Mouse (Mus musculus) regulatory T cell (primary cell): Measurements from ENCODE around the gene Cplx3.

Experiments used
- in situ Hi-C: fragments of 300-600 bp; cut with MboI, MseI; formaldehyde crosslinking; loops from one replicate; pipeline ENCODE4 v1.15.1; 2025; ENCODE audit warnings: high pct_unique_total_duplicates

Cplx3 gene

GRCm38 (mm10) chr9:57638651-57639459, 32.8 kb upstream of the Cplx3 start:
- in situ Hi-C loops, result no loop called here

GRCm38 (mm10) chr9:57637741-57638322, 31.8 kb upstream of the Cplx3 start:
- in situ Hi-C loops, result no loop called here

- in situ Hi-C loops, result no loop called here
Observed at GRCm38 (mm10) chr9:57637272-57637671, 31.2 kb upstream of the Cplx3 start.

- in situ Hi-C loops, result no loop called here
Observed at GRCm38 (mm10) chr9:57633481-57634024, 27.5 kb upstream of the Cplx3 start.

GRCm38 (mm10) chr9:57629118-57629874, 23.2 kb upstream of the Cplx3 start:
- in situ Hi-C loops, result no loop called here

- in situ Hi-C loops, result no loop called here
Observed at GRCm38 (mm10) chr9:57628717-57629116, 22.6 kb upstream of the Cplx3 start.

- in situ Hi-C loops, result no loop called here
Observed at GRCm38 (mm10) chr9:57627892-57628291, 21.8 kb upstream of the Cplx3 start.

- in situ Hi-C loops, result no loop called here
Observed at GRCm38 (mm10) chr9:57627191-57627590, 21.1 kb upstream of the Cplx3 start.

GRCm38 (mm10) chr9:57625674-57626500, 19.8 kb upstream of the Cplx3 start:
- in situ Hi-C loops, result no loop called here

- in situ Hi-C loops, result no loop called here
Observed at GRCm38 (mm10) chr9:57624295-57624694, 18.2 kb upstream of the Cplx3 start.

GRCm38 (mm10) chr9:57620674-57621073, 14.6 kb upstream of the Cplx3 start, which contains the start of gene Lman1l:
Lman1l (minus strand) TSS chr9:57620774.
- in situ Hi-C loops, result no loop called here

- in situ Hi-C loops, result loop anchor here (5.0 kb wide), 1 partner anchor 38 kb away; no protein-coding TSS in a partner anchor
Observed at GRCm38 (mm10) chr9:57618854-57619253, 12.8 kb upstream of the Cplx3 start.

- in situ Hi-C loops, result loop anchor here (5.0 kb wide), 1 partner anchor 40 kb away; no protein-coding TSS in a partner anchor
Observed at GRCm38 (mm10) chr9:57617556-57618169, 11.6 kb upstream of the Cplx3 start.

- in situ Hi-C loops, result loop anchor here (5.0 kb wide), 1 partner anchor 43 kb away; no protein-coding TSS in a partner anchor
Observed at GRCm38 (mm10) chr9:57614786-57615185, 8.7 kb upstream of the Cplx3 start.

GRCm38 (mm10) chr9:57613975-57614374, 7.9 kb upstream of the Cplx3 start:
- in situ Hi-C loops, result no loop called here

- in situ Hi-C loops, result no loop called here
Observed at GRCm38 (mm10) chr9:57612587-57612986, 6.5 kb upstream of the Cplx3 start.

GRCm38 (mm10) chr9:57610359-57610826, 4.3 kb upstream of the Cplx3 start:
- in situ Hi-C loops, result no loop called here

GRCm38 (mm10) chr9:57609803-57610202, 3.7 kb upstream of the Cplx3 start:
- in situ Hi-C loops, result no loop called here

GRCm38 (mm10) chr9:57605503-57605902, 578 bp downstream of the Cplx3 start:
- in situ Hi-C loops, result no loop called here

- in situ Hi-C loops, result no loop called here
Observed at GRCm38 (mm10) chr9:57604875-57605274, 1.2 kb downstream of the Cplx3 start.
